Mouse (Mus musculus) c-Kit-positive CD71-positive TER-119-positive erythroid progenitor cells, embryonic 14.5 days (primary cell): Measurements from ENCODE around the gene H2al3.

Experiments
- DNase-seq: peaks from one replicate; pipeline ENCODE4 v3.0.0-alpha.2; 2013; ENCODE audit warnings: low spot score

H2al3 gene

DNA sequence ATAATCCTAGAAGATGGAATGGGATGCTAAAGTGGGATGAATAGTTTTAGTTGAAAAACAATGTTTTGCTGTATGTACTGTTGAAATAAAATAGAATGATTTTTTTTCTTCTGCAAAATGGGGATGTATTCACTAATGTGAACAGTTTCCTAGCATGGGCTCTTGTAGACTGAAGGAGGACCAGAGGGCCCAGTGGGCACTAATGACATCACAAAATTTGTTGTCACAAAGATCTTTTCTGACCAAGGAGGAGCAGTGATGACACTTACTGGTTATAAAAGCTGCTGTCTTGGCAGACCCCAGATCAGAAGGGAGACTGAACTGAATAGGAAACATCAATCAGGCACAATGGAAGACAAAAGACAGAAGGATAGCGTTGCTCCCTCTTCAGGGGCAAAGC, at the start of gene H2al3:
H2al3 (plus strand) TSS at position 301 of the 400 bp plus-strand sequence.
- no peak for DNase-seq

DNA sequence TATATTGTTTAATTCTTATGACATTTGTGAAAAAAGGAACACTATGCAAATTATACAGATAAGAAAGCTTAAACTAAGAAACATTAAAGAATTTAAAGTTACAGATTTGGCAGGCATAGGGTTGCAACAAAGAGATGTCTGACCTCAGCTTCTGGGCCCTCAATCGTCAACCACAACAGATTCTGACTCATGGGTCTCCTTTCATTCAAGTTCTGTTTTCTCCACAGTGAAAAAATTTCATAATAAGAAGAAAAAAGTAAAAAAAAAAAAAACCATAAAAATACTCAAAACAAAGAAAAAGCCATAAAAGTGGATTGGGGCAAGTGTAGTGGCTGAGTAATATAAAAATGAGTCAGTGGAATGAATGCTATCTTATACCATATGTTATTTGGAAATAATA, 39.4 kb upstream of the H2al3 start:
- DNase-seq: no peak

DNA sequence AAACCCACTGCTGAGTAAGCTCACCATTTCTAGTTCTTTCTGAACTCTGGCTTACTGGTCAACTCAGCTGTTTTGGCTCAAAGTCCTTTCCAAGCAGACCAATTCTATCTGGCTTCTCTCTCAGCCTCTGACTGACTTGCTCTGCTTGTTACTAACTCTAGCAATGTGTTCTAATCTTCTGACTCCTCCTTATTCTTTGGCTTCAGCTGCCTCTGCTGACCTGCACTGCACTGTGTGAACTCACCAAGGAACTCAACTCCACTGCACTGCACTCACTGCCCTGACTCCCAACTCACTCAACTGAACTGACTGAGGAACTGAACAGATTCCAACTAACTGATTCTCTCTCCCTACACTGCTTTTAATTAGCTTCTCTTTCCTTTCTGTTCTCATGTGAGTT, 37.0 kb upstream of the H2al3 start:
- DNase-seq: no peak

DNA sequence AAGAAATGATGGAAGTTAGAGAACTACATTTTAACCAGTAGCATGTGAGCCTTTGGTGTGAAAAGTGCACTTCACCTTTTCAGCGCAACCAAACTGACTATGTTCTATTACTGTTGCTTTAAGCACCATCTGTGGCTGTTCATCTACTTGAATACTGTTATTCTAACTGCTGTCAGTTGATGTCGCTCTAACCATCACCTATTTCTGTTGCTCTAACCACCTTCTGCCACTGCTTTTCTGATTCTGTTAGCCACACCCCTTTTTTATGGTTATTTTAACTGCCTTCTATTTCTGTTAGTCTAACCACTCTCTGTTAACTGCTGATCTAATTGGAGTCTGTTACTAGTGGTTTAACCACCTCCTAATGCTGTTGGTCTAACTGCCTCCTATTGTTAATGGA, 14.7 kb upstream of the H2al3 start:
- DNase-seq: no peak

DNA sequence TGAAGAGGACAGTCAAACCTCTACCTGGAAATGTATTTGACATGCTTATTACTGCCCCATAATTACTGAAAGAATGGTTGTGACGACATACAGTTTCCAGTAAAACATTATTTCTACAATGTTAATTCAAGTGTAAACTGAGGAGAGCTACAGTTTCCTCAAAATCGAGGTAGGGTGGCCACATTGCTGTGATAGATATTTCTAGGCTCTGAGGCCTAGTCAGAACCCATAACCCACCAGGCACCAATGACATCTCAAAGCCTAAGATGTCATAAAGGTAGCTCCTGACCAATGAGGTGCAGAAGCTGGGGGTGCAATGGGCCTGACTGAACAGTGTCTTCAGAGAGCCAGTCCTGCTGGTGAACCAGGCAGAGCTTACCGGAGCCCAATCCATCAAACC, 2.9 kb upstream of the H2al3 start, which contains the start of gene Hypm:
Hypm (plus strand) TSS at position 301 of the 400 bp plus-strand sequence.
- no peak for DNase-seq

DNA sequence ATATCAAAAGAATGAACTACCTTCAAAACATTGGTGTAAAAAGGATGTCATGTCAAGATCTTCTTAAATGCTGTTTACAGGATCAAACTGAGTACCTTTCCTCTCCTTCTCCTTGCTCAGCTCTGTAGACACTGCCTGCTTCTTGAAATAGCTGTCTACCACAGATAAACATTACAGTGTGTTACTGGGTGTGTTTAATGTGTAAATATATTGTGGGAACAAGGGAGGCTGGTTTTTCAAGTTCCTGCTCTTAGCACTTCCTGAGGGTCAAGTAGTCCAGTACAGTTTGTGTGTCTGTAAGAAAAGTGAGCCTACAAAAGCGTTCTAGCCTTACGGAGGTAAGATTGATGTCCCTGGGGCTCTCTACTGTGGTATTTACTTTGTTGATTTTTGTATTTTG, 12.4 kb downstream of the H2al3 start:
- DNase-seq: no peak

DNA sequence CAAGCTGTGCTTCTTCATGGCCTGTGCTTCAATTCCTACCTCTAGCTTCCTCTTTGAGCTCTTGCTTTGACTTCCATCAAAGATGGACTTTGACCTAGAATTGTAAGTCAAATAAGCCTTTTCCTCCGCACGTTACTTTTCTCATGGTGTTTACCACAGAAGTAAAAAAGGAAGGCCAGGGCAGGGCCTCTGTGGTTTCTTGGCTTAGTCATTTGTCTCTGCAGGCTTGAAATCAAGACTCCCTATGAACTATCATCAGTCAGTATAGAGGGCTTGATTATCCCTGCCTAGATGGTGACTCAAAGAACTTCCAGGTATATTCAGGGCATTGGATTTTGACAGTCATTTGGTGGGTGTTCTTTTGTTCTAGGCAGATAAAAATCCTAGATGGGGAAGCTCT, 26.0 kb downstream of the H2al3 start:
- DNase-seq: no peak

DNA sequence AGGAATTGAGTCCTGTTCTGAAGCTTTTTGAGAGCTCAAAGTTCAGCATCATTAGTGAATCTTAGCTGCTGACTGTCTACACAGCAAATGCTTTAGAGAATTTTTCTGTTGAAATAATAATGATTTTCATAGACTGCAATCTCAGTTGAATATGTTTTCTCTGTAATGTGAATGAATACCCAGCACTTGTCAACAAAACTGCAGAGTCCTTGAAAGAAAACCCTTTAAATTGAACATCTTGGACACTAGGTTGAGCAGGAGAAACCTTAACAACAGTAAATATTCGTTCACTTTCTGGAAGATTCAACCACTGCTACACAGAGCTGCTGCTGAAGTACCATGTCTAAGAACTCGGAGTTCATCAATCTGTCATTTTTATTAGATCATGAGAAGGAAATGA, 35.8 kb downstream of the H2al3 start, which contains the start of gene Sytl5:
Sytl5 (plus strand) TSS at position 301 of the 400 bp plus-strand sequence.
- no peak for DNase-seq
